Mouse (Mus musculus) liver, embryonic 12.5 days (tissue): ENCODE measurements around the gene Vmn2r86. TPM values are rescaled to one million over a fixed set of nuclear protein-coding genes. Genes with fewer than 3 reads are reported as not detected.

ENCODE experiments used
- polyA plus RNA-seq: library from polyadenylated mRNA; unstranded; fragments of >200 nt; fragmentation: Nextera tagmentation; extraction: Ambion mirVana; gene quantifications from 2 replicates; pipeline ENCODE4 v1.2.1, GENCODE M21; 2016

Gene Vmn2r86
- polyA plus RNA-seq, 1 experiment from 2014 or later, result not detected

Other genes with a start within 250 kb of the Vmn2r86 start
- not detected in 2 replicates for gene Olfr827, start 241.6 kb downstream of the Vmn2r86 start, polyA plus RNA-seq
- not detected in 2 replicates for gene Neurod4, start 175.8 kb downstream of the Vmn2r86 start, polyA plus RNA-seq
- gene Tespa1, start 133.2 kb downstream of the Vmn2r86 start, polyA plus RNA-seq, result 3.8 and 3.9 TPM in 2 replicates
- 0.01 and 0.02 TPM in 2 replicates for gene Vmn2r84, start 61.7 kb downstream of the Vmn2r86 start, polyA plus RNA-seq
- gene Vmn2r85, start 26.3 kb downstream of the Vmn2r86 start, polyA plus RNA-seq, result not detected in 2 replicates
- not detected in 2 replicates for gene Vmn2r87, start 41.3 kb upstream of the Vmn2r86 start, polyA plus RNA-seq